Mouse (Mus musculus): ENCODE measurements around the gene Snrk.
"Not testable (repeated sequence)": the region's sequence is repeated elsewhere in the genome, so short reads cannot be mapped to it uniquely, and the experiment has no call there.

Gene Snrk

GRCm38 (mm10) chr9:122146124-122146870, 29.2 kb downstream of the Snrk start:
- no peak for DNase-seq

DNA sequence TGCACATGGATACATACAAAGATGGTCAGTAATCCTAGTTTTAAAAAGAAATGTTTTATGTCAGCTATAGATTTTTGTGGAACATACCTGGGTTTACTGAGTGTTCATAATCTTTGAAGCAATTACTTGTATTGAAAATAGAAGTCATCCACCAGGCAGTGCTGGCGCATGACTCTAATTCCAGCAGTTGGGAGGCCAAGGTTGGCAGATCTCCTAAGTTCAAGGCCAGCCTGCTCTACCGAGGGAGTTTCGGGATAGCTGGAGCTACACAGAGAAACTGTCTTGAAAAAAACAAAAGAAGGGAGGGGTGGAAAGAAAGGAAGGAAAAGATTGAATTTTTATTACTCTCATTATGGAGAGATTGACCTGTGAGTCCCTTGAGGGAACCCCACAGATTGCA, 31.3 kb downstream of the Snrk start:
- no peak for DNase-seq

GRCm38 (mm10) chr9:122149997-122150826, 33.1 kb downstream of the Snrk start:
- DNase-seq = no peak

- no peak for DNase-seq
Measured at GRCm38 (mm10) chr9:122152063-122152462, 35.0 kb downstream of the Snrk start.

GRCm38 (mm10) chr9:122152501-122152900, 35.4 kb downstream of the Snrk start:
- DNase-seq = no peak

DNA sequence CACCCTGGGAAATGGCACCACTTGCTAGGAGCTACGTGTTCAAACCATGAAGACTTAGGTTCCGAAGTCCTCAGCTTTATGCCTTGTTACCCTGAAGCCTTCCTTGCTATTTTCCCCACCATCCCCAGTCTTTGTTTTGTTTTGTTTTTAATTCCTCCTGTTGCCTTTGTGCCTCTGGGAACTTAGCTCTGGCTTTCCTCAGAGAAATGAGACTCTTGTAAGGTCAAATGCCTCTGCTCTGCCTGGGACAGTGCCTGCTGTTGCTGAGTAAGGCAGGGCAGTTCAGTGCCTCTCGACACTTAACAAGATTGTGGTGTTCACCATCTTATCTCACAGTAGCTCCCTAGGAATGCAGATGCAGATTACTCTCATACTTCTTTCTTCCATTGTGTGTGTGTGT, 36.4 kb downstream of the Snrk start:
- no peak for DNase-seq

- DNase-seq = no peak
Measured at GRCm38 (mm10) chr9:122155193-122155592, 38.1 kb downstream of the Snrk start.

- DNase-seq = no peak
Measured at GRCm38 (mm10) chr9:122156389-122157078, 39.5 kb downstream of the Snrk start.

DNA sequence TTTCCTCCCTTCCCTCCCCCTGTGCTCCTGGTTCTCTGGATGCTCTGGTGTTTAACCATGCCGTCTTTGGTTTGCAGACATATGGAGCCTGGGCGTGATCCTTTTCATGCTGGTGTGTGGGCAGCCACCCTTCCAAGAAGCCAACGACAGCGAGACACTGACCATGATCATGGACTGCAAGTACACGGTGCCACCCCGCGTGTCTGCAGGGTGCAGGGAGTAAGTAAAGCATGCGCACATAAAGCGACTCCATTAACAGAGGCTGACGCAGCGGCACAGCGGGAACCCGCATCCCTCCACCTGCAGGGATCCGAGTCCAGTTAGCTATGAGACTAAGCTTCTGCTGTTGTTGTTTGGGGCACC, 40.0 kb downstream of the Snrk start:
- no peak for DNase-seq

- no peak for DNase-seq
Measured at GRCm38 (mm10) chr9:122164535-122164934, 47.5 kb downstream of the Snrk start.

DNA sequence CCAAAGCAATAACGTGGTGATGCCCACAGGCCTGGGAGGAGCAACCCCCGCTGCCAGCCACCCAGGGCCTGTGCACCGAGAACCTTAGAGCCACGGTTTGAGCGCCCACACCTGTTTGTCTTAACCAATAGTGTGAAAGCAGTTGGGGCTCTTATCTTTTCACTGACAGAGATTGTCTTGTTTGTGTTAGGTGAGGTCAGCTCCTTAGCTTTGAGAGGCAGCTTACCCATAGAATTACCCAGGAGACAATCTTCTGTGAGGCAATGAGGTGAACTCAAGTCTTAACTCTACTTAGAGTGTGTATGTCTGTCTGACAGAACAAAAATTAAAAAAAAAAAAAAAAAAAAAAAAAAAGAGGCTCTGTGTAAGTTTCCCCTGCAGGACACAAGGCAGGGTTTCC, 50.7 kb downstream of the Snrk start:
- not testable (repeated sequence) for DNase-seq

- DNase-seq = no peak
Measured at GRCm38 (mm10) chr9:122169901-122170300, 52.8 kb downstream of the Snrk start.

GRCm38 (mm10) chr9:122172612-122173186, 55.6 kb downstream of the Snrk start:
- DNase-seq = no peak

DNA sequence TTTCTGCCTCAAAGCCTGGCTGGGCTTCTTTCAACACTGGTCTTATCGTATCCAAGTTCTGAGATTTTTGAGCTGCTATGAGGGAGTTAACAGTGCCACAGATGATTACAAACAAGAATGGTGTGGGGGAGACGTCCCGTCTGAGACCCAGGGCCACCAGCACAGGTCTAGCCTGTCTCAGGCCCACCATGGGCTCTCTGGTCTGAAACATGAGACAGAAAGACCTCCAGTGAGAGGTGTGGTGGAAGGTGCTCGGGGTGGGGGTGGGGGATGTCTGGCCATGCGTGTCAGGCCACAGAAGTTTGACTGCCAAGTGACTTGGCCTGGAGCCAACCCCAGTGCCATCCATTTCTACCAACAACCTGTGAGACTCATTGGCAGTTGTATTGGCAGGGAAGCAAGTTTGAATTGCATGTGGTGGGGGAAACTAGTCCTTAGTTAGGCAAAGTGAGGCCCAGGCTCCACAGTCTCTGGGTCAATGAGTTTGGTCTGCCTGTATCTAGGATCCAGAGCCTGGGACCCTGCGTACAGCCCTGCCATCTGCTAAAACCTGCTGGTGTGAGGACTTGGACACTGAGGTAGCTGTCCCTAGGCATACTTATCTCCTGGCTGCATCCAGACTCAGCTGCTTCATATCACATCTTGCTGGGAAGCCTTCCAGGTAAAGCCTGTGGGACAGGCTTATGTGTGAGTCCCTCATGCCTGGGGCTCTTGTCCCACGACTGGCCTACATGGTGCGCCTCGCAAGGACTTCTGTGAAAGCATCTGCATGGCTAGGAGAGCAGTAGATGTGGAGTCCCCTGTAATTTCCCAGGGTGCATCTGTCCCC, 56.6 kb downstream of the Snrk start:
- DNase-seq = no peak

DNA sequence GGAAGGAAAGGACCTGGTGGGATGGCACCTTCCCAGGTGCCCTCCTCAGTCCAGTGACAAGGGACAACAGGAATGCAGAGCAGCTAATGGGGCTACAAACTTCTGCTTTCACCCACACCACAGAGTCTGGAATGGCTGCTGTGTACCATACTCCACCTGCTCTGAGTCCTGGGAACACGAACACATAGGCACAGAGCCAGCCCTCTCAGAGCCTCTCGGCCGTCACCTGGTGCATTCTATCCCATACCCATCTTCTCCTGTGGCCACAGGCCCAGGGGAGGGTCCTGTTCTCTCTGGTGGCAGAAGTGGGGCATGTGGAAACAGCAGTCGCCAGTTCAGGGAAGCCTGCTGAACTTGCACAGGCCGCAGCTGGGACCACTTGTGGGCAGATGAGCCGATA, 57.7 kb downstream of the Snrk start:
- DNase-seq = no peak

- DNase-seq = no peak
Measured at GRCm38 (mm10) chr9:122177256-122178220, 60.5 kb downstream of the Snrk start.

DNA sequence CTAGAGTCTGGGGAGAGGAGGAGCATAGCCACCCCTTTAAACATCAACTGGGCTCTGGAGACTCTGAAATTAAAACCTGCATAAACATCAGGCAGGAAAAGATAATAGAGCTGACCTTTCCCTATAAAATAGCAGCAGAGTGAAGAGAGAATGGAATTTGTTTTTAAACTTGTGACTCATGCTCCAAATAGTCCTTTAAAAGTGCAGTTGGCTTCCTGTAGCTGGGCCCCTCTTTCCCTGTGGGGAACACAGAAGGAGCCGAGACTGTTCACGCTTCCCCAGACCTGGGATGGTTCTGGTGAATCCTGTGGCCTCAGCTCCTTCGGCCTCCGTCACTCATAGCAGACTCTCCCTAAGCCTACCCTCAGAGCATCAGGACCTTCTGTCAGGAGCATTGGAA, 61.4 kb downstream of the Snrk start:
- DNase-seq = no peak

GRCm38 (mm10) chr9:122180105-122180504, 63.0 kb downstream of the Snrk start:
- DNase-seq = no peak

GRCm38 (mm10) chr9:122183074-122183473, 66.0 kb downstream of the Snrk start:
- no peak for DNase-seq

- DNase-seq = no peak
Measured at GRCm38 (mm10) chr9:122184329-122184728, 67.3 kb downstream of the Snrk start.

- DNase-seq = peak; percentile 68
Measured at GRCm38 (mm10) chr9:122185061-122185460, 68.0 kb downstream of the Snrk start.
